Mouse (Mus musculus) embryonic fibroblast, embryonic 13.5 days (primary cell): ENCODE data around the gene Il4i1.

Experiments
- CTCF ChIP-seq: IDR thresholded peaks from 2 replicates; pipeline ENCODE4 v1.5.1; 2011; ENCODE audit warnings: mild to moderate bottlenecking, control low read depth, low read length, moderate library complexity, borderline replicate concordance; ENCODE audit not compliant: insufficient read depth
- POLR2A ChIP-seq: IDR thresholded peaks from 2 replicates; pipeline ENCODE4 v1.6.1; 2011; ENCODE audit warnings: low read depth, mild to moderate bottlenecking, control low read depth, low read length, moderate library complexity

GRCm38 (mm10) chr7:44850146-44850545 is 34.0 kb downstream of the Il4i1 start:
- TF ChIP-seq POLR2A = peak; percentile 53; the same call in 1 of the 2 replicates
- TF ChIP-seq CTCF = no peak
